Mouse (Mus musculus) naive thymus-derived CD4-positive, alpha-beta T cell, adult 2 months (primary cell): Measurements from ENCODE around the gene Emx2.

Experiments used
- DNase-seq: peaks from one replicate; pipeline ENCODE4 v3.0.0-alpha.2; 2011; ENCODE audit warnings: low read depth

Emx2 gene

DNA sequence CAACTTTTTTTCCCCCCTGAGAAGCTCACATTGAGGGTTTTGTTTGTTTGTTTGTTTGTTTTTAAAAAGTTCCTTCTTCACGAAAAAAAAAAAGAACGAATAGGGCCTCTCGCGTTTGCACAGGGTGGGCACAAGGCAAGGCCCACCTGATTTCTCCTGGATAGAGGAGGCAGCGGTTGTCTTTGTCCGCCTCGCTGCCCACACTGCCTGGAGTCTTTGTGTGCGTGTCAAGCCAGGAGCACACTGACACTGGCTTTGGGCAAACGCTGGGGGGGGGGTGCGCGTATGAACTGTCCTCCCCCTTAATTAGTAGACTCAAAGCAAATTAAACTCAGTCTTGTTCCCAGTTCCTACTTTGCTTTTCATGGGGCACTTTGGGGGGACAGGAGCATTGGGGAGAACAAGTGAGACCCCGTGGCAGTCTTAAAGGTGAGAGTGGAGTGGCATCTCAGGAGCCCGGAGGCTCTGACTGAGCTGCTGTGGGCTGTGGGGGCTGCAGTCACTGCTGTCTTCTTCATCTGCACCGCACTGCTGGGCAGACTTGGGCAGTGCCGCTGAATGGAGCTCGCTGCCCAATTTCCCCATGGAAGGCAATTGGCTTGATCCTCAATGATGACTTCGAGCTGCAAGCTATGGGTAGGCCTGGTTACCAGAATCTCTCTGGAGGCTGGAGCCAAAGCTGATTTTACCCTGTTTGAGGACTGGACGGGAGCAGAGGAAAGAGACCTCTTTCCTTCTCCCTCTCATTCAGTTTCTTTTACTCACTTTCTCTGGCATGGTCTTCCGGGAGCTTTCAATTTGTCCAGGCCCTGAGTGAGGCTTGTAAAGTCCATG is 4.5 kb downstream of the Emx2 start:
- DNase-seq: no peak

DNA sequence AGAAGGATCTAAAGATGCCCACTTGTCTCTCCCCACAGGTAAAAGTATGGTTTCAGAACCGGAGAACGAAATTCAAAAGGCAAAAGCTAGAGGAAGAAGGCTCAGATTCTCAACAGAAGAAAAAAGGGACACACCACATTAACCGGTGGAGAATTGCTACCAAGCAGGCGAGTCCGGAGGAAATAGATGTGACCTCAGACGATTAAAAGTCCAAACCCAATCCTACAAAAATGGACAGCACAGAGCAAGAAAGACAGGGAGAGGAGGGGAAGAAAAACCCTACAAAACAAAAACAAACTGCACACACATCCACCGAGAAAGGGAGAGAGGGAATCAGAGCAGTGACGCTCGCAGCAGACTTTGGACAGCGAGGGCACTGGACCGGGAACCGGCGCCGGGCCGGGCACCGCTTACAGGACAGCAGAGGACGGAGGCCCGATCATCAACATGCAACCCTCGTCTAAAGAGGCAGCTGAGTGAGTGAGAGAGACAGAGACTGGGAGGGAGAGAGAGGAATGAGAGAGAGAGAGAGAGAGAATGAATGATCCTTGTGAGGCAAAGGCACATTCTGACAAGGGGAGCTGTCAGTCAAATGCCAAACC is 5.8 kb downstream of the Emx2 start:
- no peak for DNase-seq

- no peak for DNase-seq
Observed at GRCm38 (mm10) chr19:59465281-59465680, 7.1 kb downstream of the Emx2 start.

- DNase-seq: no peak
Observed at GRCm38 (mm10) chr19:59465751-59466410, 7.7 kb downstream of the Emx2 start.

GRCm38 (mm10) chr19:59466417-59466937 is 8.3 kb downstream of the Emx2 start:
- no peak for DNase-seq

DNA sequence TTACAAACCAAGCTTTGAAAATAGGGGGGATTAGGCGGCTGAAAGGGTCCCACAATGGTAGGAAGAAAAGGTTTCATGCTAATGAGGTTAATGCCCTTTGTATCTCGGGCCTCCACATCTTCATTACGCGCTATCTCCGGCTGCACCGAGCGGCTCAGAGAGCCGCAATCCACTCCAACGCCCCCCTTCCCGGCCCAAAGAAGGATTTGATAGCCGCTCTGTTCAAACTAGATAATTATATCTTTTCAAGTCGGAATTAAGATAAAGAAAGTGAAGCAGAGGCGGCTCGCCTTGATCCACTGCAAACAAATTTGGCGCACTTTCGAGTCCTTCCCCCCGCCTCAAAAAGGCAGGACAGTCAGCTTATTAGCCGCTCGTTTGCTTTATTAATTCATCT is 8.8 kb downstream of the Emx2 start:
- DNase-seq: no peak

DNA sequence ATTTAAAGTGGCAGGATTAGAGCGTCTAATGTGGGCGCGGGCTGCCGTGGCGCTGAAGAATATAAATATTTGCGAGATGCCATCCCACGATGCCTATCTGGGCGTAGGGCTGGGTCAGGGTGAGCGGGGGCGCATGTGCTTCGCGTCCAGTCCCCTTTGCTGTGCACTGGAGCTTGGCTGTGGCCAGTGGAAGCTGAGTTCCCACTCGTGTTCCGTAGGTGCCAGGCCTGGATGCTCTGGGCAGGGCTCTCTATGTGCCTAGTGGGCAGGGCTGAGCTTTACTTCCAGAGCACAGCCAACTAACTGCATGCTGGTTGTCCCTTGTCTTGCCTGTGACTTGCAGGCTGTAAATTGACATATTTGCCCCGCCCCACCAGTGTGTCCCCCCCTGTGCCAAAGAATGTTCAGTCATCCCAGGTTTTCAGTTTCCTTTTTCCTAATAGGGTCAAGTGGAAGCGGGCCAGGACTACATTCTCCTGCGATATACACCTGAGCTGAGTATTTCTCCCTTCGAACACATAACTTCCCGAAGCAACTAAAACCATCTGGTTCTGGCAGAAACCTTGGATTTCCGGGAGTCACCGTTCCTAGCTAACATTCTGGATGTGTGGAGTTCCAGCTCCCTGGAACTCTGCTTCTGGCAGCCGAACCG is 9.4 kb downstream of the Emx2 start:
- DNase-seq: no peak

- DNase-seq: no peak
Observed at GRCm38 (mm10) chr19:59468065-59468810, 10.1 kb downstream of the Emx2 start.

- no peak for DNase-seq
Observed at GRCm38 (mm10) chr19:59469035-59469949, 11.1 kb downstream of the Emx2 start.

- DNase-seq: no peak
Observed at GRCm38 (mm10) chr19:59470074-59470630, 12.0 kb downstream of the Emx2 start.

DNA sequence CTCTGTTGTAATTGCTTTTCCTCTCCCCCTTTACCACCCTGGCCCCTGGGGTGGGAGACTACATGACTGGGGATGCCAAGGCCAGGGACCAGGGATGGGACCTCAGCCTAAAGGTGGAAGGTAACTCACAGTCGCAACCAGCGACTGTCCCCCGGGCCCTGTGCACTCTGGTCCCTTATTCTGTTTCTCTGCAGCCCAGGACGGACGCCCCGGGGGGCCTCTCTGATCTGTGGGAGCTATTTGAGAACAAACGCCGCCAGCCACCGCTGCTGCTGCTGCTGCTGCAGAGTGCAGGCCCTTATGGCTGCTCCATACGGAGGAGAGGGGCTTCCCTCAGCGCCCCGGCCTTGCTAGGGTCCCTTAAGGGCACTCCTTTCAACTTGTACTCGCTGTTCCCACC is 12.7 kb downstream of the Emx2 start:
- no peak for DNase-seq

DNA sequence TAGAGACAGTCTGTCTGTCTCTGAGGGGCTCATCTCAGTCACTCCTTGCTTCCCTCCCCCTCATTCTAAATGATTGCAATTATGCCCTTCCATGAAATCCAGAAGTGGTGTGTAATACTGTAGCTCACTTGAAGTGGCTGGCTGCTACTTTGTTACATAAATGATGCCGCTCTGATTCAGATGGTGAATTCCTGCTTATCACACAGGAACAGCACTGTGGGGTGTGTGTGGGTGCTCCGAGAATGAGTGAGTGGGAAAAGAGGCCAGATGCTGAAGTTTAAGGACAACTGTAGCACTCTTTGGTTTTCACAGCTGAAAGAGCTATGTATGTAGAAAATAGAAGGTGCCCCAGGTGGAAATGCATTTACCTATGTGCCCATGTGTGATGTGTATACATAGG is 14.7 kb downstream of the Emx2 start:
- DNase-seq: no peak

DNA sequence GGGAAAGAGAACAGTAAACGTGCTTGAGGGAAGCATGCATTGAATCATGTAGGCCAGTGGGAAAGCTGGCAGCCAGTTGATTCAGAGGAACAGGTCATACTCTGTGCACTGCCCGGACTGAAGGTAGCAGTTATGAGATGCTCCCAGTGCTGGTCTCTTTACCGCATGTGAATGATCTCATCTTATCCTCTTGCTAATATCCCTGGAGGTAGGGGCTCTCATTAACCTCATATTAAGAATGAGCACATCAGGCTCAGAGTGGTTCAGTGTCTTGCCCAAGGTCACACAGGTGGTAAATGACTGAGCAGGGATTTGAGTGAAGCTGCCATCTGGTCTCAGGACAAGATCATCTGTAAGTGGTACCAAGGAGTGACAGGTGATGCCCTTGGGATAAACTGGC is 21.7 kb downstream of the Emx2 start:
- DNase-seq: no peak

GRCm38 (mm10) chr19:59480563-59480962 is 22.4 kb downstream of the Emx2 start:
- DNase-seq: no peak

DNA sequence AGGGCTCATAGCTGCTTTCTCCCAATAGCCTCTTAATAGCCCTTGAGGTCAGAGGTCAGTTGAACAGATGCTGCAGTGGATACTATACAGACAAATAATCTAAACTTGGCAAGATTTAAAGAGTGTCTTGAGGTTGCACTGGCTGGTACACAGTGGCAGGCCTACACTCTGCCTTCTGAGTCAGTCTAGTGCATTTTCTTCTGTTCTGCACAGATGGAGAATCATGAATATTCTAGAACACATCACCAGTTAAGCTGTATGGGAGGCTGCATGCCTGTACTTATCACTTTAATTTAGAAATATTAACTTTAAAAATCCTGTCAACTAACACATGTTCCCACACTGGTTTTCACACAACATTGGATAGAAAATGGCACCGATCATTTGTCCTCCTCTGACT is 34.1 kb downstream of the Emx2 start:
- DNase-seq: no peak

GRCm38 (mm10) chr19:59496832-59497231 is 38.7 kb downstream of the Emx2 start:
- DNase-seq: no peak

GRCm38 (mm10) chr19:59508896-59509295 is 50.7 kb downstream of the Emx2 start:
- DNase-seq: no peak

DNA sequence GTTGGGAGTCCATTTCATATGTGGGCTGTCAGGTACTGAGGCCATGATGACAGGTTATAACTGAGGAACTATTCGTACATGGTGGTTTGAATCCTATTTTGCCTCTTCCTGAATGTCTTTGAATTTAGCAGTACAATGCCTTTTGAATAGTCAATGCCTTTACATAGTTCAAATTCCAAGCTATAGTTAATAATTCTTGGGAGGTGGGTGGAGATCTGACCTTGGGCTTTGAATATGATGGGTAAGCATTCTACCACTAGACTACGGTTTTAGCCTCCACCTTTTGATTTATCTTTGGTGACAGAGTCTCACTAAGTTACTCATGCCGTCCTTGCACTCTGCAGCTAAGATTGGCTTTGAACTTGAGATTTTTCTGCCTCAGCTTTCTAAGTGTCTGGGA is 55.0 kb downstream of the Emx2 start:
- DNase-seq: no peak
